Mouse (Mus musculus) brown adipose tissue, adult 24 weeks (tissue): ENCODE data around the gene Pacsin1. TPM values are rescaled to one million over a fixed set of nuclear protein-coding genes. Genes with fewer than 3 reads are reported as not detected.

ENCODE experiments used
- H3K27ac ChIP-seq: fragments of 200-500 bp; replicated peaks from 2 replicates; pipeline ENCODE4 v1.5.1; 2012; ENCODE audit warnings: low read depth, mild to moderate bottlenecking, low read length
- H3K4me1 ChIP-seq: fragments of 200-500 bp; 2 replicates; pipeline ENCODE4 v1.6.1; 2012; ENCODE audit warnings: low read length, mixed read lengths; ENCODE audit not compliant: control insufficient read depth, insufficient read depth, insufficient read length
- H3K4me3 ChIP-seq: fragments of 200-500 bp; 2 replicates; pipeline ENCODE4 v1.5.1; 2012; ENCODE audit warnings: low read depth, mild to moderate bottlenecking, low read length, moderate library complexity; ENCODE audit not compliant: insufficient read depth
- polyA plus RNA-seq: library from polyadenylated mRNA; stranded (reverse); fragments of >200 nt; gene quantifications from 2 replicates; pipeline ENCODE4 v1.2.4, GENCODE M21; 2012; ENCODE audit not compliant: missing spikeins, insufficient read depth, insufficient read length

Gene Pacsin1
- polyA plus RNA-seq, 1 experiment: not detected

DNA sequence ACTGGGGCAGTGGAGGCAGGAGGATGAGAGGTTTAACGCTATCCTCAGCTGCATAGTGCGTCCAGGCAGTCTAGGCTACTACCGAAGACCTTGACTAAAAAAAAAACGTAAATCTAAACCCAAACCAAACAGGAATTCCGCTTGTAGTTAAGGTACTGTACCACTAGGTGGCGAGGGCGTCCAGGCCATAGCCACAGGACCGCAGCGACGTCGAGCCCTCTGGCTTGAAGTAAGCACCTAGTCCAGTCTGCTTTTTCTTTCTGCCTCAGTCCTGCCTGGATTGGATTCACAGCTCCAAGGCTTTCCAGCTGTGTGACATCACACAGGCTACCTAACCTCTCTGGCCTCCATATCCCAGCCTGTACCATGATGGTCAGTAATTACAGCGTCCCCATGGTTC, 5.1 kb upstream of the Pacsin1 start:
- Histone ChIP-seq H3K4me1 (no peaks in the 10 kb centered on the region), H3K4me3 (no peak overlapping the region), H3K27ac (no peak overlapping the region)

GRCm38 (mm10) chr17:27650586-27650985, 4.7 kb upstream of the Pacsin1 start:
- no peaks in the 10 kb centered on the region for H3K4me1 ChIP-seq
- no peak overlapping the region for H3K4me3 ChIP-seq
- no peak overlapping the region for H3K27ac ChIP-seq

DNA sequence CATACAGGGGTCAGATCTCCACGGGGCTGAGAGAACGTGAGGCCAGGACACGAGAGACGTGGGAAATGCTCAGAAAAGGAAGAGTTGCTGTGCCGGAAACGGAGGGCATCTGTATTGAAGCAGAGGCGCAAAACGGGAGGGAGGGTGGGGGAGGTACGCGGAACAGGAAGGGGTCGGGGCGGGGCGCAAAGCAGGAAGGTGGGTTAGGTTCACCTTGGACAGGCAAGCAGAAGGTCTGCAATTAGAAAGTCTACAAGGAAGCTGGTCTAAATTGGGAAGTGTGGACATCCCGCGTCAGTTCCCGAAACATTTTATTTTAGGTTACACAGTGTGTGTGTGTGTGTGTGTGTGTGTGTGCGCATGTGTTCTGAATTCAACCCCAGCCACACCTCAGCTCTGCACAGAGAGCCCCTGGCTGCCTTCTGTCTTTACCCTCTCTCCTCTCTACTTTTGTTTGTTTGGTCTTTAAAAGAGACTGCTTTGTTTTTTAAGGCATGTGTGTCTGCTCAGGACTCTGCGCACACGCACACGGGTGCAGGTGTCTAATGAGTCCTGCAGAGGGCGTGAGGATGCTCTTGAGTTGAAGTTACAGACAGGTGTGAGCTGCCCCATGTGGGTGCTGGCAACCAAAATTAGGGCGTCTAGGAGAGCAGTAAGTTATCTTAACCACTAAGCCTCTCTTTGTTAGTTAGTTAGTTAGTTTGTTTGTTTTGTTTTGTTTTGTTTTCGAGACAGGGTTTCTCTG, 3.1 kb upstream of the Pacsin1 start:
- Histone ChIP-seq H3K4me3 (no peak overlapping the region), H3K27ac (no peak overlapping the region), H3K4me1 (no peaks in the 10 kb centered on the region)

- Histone ChIP-seq H3K27ac (no peak overlapping the region), H3K4me1 (no peaks in the 10 kb centered on the region), H3K4me3 (no peak overlapping the region)
Measured at GRCm38 (mm10) chr17:27653253-27653959, 1.9 kb upstream of the Pacsin1 start.

GRCm38 (mm10) chr17:27656011-27656399, 696 bp downstream of the Pacsin1 start:
- H3K4me1 ChIP-seq: no peaks in the 10 kb centered on the region
- no peak overlapping the region for H3K4me3 ChIP-seq
- no peak overlapping the region for H3K27ac ChIP-seq

- no peaks in the 10 kb centered on the region for H3K4me1 ChIP-seq
- H3K27ac ChIP-seq: no peak overlapping the region
- no peak overlapping the region for H3K4me3 ChIP-seq
Measured at GRCm38 (mm10) chr17:27656414-27656813, 1.1 kb downstream of the Pacsin1 start.

- Histone ChIP-seq H3K4me1 (no peaks in the 10 kb centered on the region), H3K4me3 (no peak overlapping the region), H3K27ac (no peak overlapping the region)
Measured at GRCm38 (mm10) chr17:27657123-27657522, 1.8 kb downstream of the Pacsin1 start.

GRCm38 (mm10) chr17:27658767-27659166, 3.5 kb downstream of the Pacsin1 start:
- Histone ChIP-seq H3K4me1 (no peaks in the 10 kb centered on the region), H3K27ac (no peak overlapping the region)

GRCm38 (mm10) chr17:27671720-27672119, 16.4 kb downstream of the Pacsin1 start:
- Histone ChIP-seq H3K27ac (no peak overlapping the region), H3K4me1 (no peaks in the 10 kb centered on the region), H3K4me3 (no peak overlapping the region)

More at GRCm38 (mm10) chr17:27658767-27659166, 3.5 kb downstream of the Pacsin1 start:
- no peak overlapping the region for H3K4me3 ChIP-seq

GRCm38 (mm10) chr17:27673945-27674344, 18.6 kb downstream of the Pacsin1 start:
- no peaks in the 10 kb centered on the region for H3K4me1 ChIP-seq

GRCm38 (mm10) chr17:27675453-27675852, 20.1 kb downstream of the Pacsin1 start:
- no peak overlapping the region for H3K27ac ChIP-seq
- H3K4me1 ChIP-seq: no peaks in the 10 kb centered on the region
- no peak overlapping the region for H3K4me3 ChIP-seq

More at GRCm38 (mm10) chr17:27673945-27674344, 18.6 kb downstream of the Pacsin1 start:
- no peak overlapping the region for H3K27ac ChIP-seq
- H3K4me3 ChIP-seq: no peak overlapping the region

DNA sequence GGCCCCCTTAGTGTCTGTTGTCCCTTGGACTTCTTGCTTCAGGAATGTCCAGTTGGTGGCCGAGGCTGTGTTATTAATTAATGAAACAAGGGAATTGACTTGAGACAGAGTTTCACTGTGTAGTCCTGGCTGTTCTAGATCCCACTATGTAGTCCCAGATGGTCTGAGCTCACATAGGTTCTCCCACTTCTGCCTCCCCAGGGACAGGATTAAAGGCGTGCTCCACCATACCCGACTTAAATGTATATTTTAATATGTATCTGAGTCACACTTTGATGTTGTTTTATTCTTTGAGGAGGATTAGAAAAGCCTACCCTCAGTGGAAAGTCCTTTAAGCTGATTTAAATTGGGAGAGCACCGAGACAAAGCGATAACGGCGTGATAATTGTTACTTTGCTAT, 21.0 kb downstream of the Pacsin1 start:
- Histone ChIP-seq H3K4me3 (no peak overlapping the region), H3K4me1 (no peaks in the 10 kb centered on the region), H3K27ac (no peak overlapping the region)

GRCm38 (mm10) chr17:27677756-27678155, 22.4 kb downstream of the Pacsin1 start:
- Histone ChIP-seq H3K4me3 (no peak overlapping the region), H3K27ac (no peak overlapping the region), H3K4me1 (no peaks in the 10 kb centered on the region)

DNA sequence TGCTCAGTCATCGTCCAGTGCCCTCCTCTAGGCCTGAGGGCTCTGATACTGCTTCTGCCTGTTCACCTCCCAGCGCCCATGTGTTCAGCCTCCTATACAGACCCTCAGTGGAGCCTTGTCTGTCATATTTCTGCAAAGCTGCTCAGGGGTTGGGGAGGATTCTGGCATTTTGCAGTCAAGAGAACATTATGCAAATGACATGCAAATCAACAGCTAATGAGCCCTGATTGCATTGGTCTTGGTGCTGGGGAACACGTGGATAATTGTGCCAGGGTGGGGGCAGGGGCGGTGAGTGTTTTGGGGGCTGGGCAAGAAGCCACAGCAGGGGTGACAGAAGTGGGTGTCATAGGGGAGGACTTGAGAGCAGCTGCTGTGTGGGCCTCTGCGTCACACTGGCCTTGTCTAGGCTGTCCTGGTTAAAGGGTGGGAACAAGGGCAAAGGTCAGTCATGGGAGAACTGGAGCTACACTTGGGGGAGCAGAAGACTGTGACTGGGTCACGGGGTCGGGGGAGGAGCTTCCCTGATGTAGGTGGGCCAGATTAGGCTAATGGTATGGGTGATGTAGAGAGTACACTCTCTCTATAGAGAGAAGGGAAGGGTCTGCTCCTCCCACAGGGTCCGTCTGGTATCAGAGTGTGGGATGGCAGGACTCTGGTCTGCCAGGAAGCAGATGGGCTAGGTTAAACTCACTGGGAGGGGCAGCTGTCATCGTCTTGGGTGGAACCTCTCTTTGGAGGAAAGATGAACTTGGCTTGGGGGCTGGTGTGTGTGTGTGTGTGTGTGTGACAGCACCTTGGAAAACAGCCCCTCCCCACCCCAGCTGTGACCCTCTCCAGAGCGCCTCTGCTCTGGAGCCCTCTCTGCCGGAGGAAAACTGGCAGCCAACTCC, 23.9 kb downstream of the Pacsin1 start:
- no peak overlapping the region for H3K27ac ChIP-seq
- H3K4me1 ChIP-seq: no peaks in the 10 kb centered on the region

GRCm38 (mm10) chr17:27684886-27685549, 29.7 kb downstream of the Pacsin1 start:
- Histone ChIP-seq H3K27ac (no peak overlapping the region), H3K4me3 (no peak overlapping the region), H3K4me1 (no peaks in the 10 kb centered on the region)

More for the DNA sequence above, 23.9 kb downstream of the Pacsin1 start:
- no peak overlapping the region for H3K4me3 ChIP-seq
